Mouse (Mus musculus) adrenal gland (tissue): ENCODE results near the gene Ahnak.

Experiments
- intact Hi-C: fragments of 180-260 bp; cut with DNase I; formaldehyde crosslinking; loops from one replicate; pipeline ENCODE4 v1.15.1; 2025
- long read RNA-seq, 2 experiments: library from polyadenylated mRNA; unstranded; transcript quantifications; one replicate each; pipeline ENCODE4 v2.0.0; 2020; ENCODE audit warnings: borderline replicate concordance in 1 of 2; ENCODE audit not compliant: insufficient replicate concordance in 1 of 2

Ahnak gene
- long read RNA-seq, experiment 1, full-length matches to known transcripts = 6 of 16 reads
- long read RNA-seq, experiment 1, partial matches to known transcripts = 1 of 16 reads
- long read RNA-seq, experiment 1, other reads (novel, unspliced or antisense) = 9 of 16 reads
- long read RNA-seq, experiment 2, full-length matches to known transcripts = 9 of 22 reads
- long read RNA-seq, experiment 2, partial matches to known transcripts = 0 of 22 reads
- long read RNA-seq, experiment 2, other reads (novel, unspliced or antisense) = 13 of 22 reads

- intact Hi-C loops = no loop called here
These were observed at the start of gene Ahnak for GRCm38 (mm10) chr19:8989066-8989566. Gene Ahnak, plus strand, starts transcription at chr19:8989284.

GRCm38 (mm10) chr19:8940526-8941133 lies 48.5 kb upstream of the Ahnak start:
- intact Hi-C loops = no loop called here

GRCm38 (mm10) chr19:8941136-8941514 lies 48.0 kb upstream of the Ahnak start:
- intact Hi-C loops = no loop called here

GRCm38 (mm10) chr19:8941515-8942217 lies 47.4 kb upstream of the Ahnak start, which contains the start of gene Mta2:
Gene Mta2, plus strand, starts transcription at chr19:8941875.
- intact Hi-C loops = no loop called here

- intact Hi-C loops = no loop called here
These were observed 46.7 kb upstream of the Ahnak start for GRCm38 (mm10) chr19:8942276-8942964.

- intact Hi-C loops = no loop called here
These were observed 46.0 kb upstream of the Ahnak start for GRCm38 (mm10) chr19:8943047-8943446.

GRCm38 (mm10) chr19:8944062-8944461 lies 45.0 kb upstream of the Ahnak start:
- intact Hi-C loops = no loop called here

GRCm38 (mm10) chr19:8944750-8945149 lies 44.3 kb upstream of the Ahnak start:
- intact Hi-C loops = no loop called here

- intact Hi-C loops = no loop called here
These were observed 43.8 kb upstream of the Ahnak start for GRCm38 (mm10) chr19:8945251-8945650.

GRCm38 (mm10) chr19:8946929-8947328 lies 42.2 kb upstream of the Ahnak start:
- intact Hi-C loops = no loop called here

- intact Hi-C loops = loop anchor here (5.0 kb wide), 1 partner anchor 118 kb away; no protein-coding TSS in a partner anchor
These were observed 38.9 kb upstream of the Ahnak start for GRCm38 (mm10) chr19:8950190-8950589.

- intact Hi-C loops = loop anchor here (5.0 kb wide), 1 partner anchor 120 kb away; no protein-coding TSS in a partner anchor
These were observed 36.8 kb upstream of the Ahnak start for GRCm38 (mm10) chr19:8952241-8952640.

GRCm38 (mm10) chr19:8953135-8954039 lies 35.7 kb upstream of the Ahnak start, which contains the start of gene Tut1:
Gene Tut1, plus strand, starts transcription at chr19:8953847.
- intact Hi-C loops = loop anchor here (5.0 kb wide), 1 partner anchor 121 kb away; no protein-coding TSS in a partner anchor

GRCm38 (mm10) chr19:8954171-8954570 lies 34.9 kb upstream of the Ahnak start:
- intact Hi-C loops = loop anchor here (5.0 kb wide), 1 partner anchor 122 kb away; no protein-coding TSS in a partner anchor

- intact Hi-C loops = no loop called here
These were observed 26.8 kb upstream of the Ahnak start for GRCm38 (mm10) chr19:8962256-8962655.

GRCm38 (mm10) chr19:8965075-8965474 lies 24.0 kb upstream of the Ahnak start:
- intact Hi-C loops = no loop called here

GRCm38 (mm10) chr19:8965771-8966170 lies 23.3 kb upstream of the Ahnak start:
- intact Hi-C loops = no loop called here

GRCm38 (mm10) chr19:8966198-8966589 lies 22.9 kb upstream of the Ahnak start:
- intact Hi-C loops = no loop called here

GRCm38 (mm10) chr19:8966590-8967372 lies 22.3 kb upstream of the Ahnak start, which contains the start of gene Eef1g:
Gene Eef1g, plus strand, starts transcription at chr19:8967041.
- intact Hi-C loops = no loop called here
